In genomic region chr19:44884331-44884730, GRCm38 (mm10) we compare ENCODE assay signal across 20 mouse cellular contexts.
"Had no signal": no experiment of that assay in that cellular context is flagged by ENCODE, and none has a peak within 500 bp of the region (broad histone marks: within the 10 kb centered on the region; RNA-seq: fewer than 3 reads in every experiment).

No protein-coding gene starts in this region.

- DNase-seq: kidney, adult 8-10 months; kidney, postnatal 10 days; kidney, postnatal 4 days; left cerebral cortex, postnatal 4 days; liver, postnatal 0 days; lung, embryonic 14.5 days; right cerebral cortex, adult 18-20 months; right cerebral cortex, postnatal 14 days; right cerebral cortex, postnatal 4 days; thymus, adult 18-20 months; thymus, postnatal 36 days had no signal

- H3K27ac ChIP-seq: limb, embryonic 15.5 days; liver, embryonic 14.5 days; macrophage; midbrain, embryonic 13.5 days; stomach, postnatal 0 days had no signal

- H3K9ac ChIP-seq: limb, embryonic 15.5 days; liver, embryonic 14.5 days; liver, postnatal 0 days; lung, embryonic 14.5 days; midbrain, embryonic 13.5 days had no signal

- H3K4me3 ChIP-seq: limb, embryonic 15.5 days; midbrain, embryonic 13.5 days had no signal

- H3K4me2 ChIP-seq: limb, embryonic 15.5 days; liver, embryonic 11.5 days; lung, embryonic 14.5 days; midbrain, embryonic 13.5 days had no signal

- H3K9me3 ChIP-seq: limb, embryonic 15.5 days; midbrain, embryonic 13.5 days had no signal

- ATAC-seq: inflammation-experienced regulatory T-cells, adult 6 months; intestine, embryonic 16.5 days; liver, postnatal 0 days; lung, postnatal 0 days; midbrain, embryonic 13.5 days had no signal

- H3K36me3 ChIP-seq: limb, embryonic 15.5 days; midbrain, embryonic 13.5 days had no signal
